Mouse (Mus musculus) G1E (cell line): ENCODE results near the gene Dgcr8.

Experiments used
- CTCF ChIP-seq: IDR thresholded peaks from 2 replicates; pipeline ENCODE4 v1.5.1; 2012; ENCODE audit warnings: low read depth, low read length, inconsistent platforms, mixed read lengths
- GATA1 ChIP-seq: IDR thresholded peaks from 2 replicates; pipeline ENCODE4 v1.6.1; 2012; ENCODE audit warnings: borderline replicate concordance, low read length, inconsistent platforms, mixed read lengths
- GATA2 ChIP-seq: IDR thresholded peaks from 2 replicates; pipeline ENCODE4 v1.6.1; 2012; ENCODE audit warnings: low read depth, low read length, inconsistent platforms, borderline replicate concordance
- POLR2AphosphoS5 ChIP-seq: IDR thresholded peaks from 2 replicates; pipeline ENCODE4 v1.6.1; 2012; ENCODE audit warnings: low read depth, low read length, inconsistent platforms; ENCODE audit not compliant: insufficient replicate concordance
- TAL1 ChIP-seq: conservative IDR thresholded peaks from 2 replicates; pipeline ENCODE4 v1.6.1; 2012; ENCODE audit warnings: low read depth, low read length, inconsistent platforms, mixed read lengths

GRCm38 (mm10) chr16:18318992-18319391 is 29.9 kb upstream of the Dgcr8 start:
- TF ChIP-seq CTCF (no peak), GATA1 (no peak), TAL1 (no peak), POLR2AphosphoS5 (no peak), GATA2 (no peak)
